Mouse (Mus musculus) ES-CJ7 (cell line): Measurements from ENCODE around the gene Lrrc1.

Source experiments
- DNase-seq: peaks from one replicate; pipeline ENCODE4 v3.0.0; 2011; ENCODE audit warnings: low read depth, low spot score

Lrrc1 gene

GRCm38 (mm10) chr9:77543351-77544321, 1.0 kb downstream of the Lrrc1 start:
- peak; percentile 64 for DNase-seq

DNA sequence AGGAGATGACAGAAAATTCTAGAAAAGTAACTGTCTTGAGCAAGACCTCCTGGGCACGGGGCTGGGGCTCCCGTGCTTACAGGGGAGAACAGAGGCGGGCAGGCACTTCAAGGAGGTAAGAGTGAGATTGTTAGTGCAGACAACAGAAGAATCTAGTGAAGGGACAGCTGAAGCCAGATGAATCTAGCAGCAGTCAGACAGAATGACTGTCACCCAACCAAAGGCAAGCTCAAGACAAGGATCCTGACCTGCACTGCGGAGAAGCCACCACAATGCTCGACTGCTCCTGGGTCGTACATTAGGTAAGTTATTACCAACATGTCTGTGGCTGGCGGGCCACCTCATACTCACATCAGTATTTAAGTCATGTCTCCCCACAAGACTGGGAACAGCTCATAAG, 3.1 kb downstream of the Lrrc1 start:
- DNase-seq: no peak

- no peak for DNase-seq
Measured at GRCm38 (mm10) chr9:77539232-77539631, 5.4 kb downstream of the Lrrc1 start.

GRCm38 (mm10) chr9:77537357-77537756, 7.3 kb downstream of the Lrrc1 start:
- DNase-seq: no peak

DNA sequence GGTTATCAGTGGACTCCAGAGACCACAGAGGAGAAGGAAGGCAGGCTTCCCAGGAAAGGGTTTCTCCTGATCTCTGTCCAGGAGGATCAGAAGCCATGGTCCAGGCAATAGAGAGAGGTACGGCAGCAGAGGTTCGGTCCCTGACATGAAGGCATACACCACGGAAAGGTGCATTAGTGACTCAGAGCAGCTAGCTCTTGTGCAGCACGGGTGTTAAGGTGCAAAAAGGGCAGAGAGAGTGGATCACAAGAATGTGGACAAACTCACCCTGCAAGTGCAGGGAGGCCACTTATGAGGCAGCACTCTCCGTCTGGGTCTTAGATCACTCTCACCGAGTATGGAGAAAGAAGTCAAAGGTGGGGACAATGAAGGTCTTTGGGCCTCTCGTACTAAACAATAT, 7.8 kb downstream of the Lrrc1 start:
- DNase-seq: no peak

DNA sequence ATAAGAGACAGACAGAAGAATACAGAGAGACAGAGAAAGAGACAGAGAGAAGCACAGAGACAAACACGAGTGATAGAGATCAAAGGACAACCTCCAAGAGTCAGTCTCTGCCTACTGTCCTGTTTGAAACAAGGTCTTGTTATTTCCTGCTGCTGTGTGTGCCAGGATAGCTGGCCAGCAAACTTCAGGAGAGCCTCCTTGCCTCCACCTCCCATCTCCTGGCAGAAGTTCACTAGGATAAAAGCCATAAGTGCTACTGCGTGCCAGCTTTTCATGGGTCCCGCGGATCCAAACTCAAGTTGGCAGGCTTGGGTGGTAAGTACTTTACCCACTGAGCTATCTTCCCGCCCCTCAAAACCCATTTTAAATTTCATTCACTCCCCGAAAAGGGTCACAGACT, 8.4 kb downstream of the Lrrc1 start:
- no peak for DNase-seq

DNA sequence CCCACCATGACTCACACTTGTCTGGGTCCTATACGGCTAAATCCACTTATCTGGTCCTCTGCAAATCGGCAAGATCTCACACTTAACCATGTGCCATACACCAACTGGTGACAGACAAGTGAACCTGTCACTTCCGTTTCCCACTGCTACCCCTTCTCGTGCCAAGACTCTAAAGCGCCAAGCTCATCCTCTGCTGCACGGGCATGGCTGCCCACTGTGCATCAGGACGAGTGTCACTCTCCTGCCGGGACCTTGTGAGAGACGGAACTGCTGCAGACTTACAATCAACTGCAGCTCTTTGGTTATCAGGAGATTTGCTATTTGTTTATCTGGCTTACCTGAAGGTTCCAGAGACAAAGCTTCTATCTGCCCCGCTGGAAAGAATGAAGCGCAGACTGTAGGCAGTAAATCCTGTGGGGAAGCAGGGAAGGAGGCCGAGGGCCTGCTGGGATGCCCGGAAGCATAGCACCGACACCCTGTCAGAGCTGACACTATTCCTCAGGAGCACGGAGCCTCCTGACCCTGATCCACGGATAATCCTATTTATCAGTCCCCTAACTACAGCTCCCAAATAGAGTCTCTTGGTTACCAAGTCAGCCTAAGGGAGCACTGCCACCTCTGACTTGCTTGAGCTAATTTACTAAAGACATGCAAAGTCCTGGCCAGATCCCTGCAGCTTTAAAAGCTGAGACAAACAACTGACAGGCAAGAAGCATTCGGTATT, 9.5 kb downstream of the Lrrc1 start:
- DNase-seq: no peak

DNA sequence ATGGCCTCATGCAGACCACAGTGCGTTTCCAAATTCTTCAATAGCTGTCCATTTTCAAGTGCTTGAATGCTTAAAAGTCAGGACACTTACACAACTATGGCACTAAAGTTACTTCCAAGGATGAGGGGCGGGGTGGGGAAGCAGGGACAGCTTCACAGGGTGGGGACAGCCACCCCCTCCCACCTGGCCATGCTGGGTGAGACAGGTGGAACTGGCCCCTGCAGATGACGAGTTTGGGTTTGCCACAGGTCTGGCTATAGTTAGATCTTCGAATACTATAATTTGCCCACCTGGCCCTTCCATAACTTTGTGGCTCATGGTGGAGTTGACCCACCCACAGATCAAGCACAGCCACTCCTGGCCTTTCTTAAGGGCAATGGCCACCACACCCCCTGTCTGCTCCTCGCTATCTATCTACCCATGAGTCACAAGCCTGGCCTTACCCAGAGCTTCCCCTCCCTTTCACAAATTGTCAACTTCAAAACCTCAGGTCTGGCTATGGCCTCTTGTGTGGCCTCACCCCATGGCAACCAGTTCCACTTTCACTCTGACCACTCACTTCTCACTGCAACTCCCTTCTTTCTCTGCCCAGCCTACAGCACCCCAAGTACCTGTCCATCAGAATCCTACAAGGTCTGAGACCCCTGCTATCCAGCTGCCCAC, 16.2 kb downstream of the Lrrc1 start:
- DNase-seq: no peak

DNA sequence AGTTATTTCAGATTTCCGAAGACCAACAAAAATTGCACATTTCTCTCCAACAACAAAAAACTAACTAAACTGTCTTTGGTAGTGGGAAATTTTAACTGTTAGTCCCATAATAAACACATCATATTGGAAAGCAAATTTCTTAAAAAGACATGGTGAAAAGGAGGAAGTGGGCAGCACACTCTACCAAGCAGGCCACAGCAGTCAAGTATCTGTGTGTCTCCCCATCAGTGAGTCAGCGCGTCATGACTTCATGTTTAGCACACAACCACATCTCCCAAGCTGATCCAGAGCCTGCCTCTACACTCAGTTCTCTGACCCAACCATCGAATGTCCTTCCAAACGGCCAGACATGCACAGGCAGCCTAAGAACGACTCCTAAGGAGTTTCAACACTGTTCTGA, 17.5 kb downstream of the Lrrc1 start:
- no peak for DNase-seq

DNA sequence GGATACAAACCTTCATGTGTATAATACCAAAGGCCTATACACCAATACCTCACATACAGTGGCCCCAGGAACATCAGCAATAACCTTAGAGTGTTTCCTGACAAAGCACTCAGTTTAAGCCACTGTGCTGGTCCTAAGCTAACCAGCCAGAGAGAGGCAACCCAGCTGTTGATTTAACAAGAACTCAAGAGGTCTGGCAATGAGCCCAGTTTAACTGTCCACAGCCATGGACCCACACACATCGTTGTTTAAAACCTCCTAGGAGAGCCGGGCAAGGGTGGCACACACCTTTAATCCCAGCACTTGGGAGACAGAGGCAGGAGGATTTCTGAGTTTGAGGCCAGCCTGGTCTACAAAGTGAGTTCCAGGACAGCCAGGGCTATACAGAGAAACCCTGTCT, 18.0 kb downstream of the Lrrc1 start:
- DNase-seq: no peak

DNA sequence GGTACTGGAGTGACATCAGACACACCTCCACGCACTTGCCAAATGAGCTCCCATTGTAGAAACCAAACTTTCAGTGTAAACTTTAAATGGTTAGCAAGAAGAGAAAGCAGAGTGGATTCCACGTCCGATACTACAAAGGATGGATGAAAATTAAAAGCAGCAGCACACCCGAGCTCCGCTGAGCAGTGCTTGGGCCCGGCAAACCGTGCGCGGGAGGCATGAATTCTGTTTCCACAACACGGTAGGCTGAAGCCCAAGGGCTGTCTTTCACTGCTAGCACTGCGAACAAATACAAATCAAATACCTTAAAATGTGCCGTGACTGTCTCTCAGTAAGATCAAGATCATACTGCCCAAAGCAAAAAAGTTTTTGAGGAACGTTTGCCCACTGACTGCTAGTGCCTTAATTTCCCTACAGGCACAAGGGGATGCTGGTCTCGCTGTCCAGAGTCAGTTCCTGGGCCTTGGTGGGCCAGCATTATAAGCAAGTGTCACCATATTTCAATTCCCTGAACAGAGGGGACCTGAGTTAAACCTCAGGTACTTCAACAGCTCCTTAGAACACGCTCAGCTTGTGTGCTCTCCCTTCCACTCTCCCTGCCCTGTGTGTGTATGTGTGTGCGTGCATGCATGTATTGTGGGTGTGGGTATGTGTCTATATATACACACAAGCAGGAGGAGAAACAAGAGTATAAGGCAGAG, 18.9 kb downstream of the Lrrc1 start:
- no peak for DNase-seq

DNA sequence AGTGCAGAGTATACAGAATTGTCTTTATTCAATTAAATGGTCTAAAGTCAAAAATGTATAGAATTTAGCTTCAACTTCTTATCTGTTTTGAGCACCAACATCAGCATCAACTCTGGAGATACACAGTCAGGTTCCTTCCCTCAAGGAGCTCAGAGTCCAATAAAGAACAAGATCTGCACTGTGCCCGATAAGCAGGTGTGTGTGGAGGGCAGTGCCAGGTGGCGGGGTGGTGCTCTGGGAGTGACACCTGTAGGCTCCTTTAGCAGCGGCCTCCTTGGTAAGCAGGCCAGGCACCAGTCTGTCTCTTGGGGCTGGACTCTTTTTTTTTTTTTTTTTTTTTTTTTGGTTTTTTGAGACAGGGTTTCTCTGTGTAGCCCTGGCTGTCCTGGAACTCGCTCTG, 20.9 kb downstream of the Lrrc1 start:
- DNase-seq: no peak

GRCm38 (mm10) chr9:77522476-77522875, 22.2 kb downstream of the Lrrc1 start:
- no peak for DNase-seq

DNA sequence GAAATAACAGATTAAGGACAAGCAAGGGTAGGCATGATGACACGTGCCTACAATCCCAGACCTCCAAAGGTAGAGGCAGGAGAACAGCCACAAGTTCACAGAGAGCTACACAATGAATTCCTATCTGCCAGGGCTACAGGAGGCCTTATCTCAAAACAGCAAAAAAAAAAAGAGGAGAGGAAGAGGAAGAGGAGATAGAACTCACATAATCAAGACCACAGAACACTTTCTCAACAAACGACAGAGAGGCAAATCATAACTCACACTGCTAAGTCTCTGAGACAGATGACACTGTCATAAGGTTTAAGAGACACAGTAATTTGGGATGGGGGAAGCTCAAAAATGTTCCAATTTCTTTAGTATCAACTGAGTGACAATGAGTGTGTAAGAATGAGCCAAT, 25.5 kb downstream of the Lrrc1 start:
- DNase-seq: no peak

GRCm38 (mm10) chr9:77516782-77517364, 27.8 kb downstream of the Lrrc1 start:
- no peak for DNase-seq

GRCm38 (mm10) chr9:77513892-77514291, 30.8 kb downstream of the Lrrc1 start:
- no peak for DNase-seq

DNA sequence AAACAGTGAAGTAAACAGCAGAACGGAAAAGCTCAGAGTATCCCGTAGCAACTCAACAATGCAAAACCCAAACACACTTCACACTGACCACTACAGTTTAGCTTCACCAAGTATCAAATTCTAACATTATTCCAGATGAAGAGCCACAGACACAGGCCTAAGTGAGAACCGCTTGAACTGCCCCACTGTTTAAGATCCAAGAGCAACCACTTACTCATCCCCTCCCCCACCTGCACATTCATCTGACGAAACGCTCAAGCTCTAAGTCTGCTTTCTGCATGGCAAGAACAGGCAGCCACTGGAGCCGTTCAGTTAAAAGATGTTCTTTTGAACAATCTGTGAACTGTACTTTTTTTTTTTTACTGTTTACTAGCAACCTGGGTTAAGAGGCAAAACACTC, 32.5 kb downstream of the Lrrc1 start:
- no peak for DNase-seq

DNA sequence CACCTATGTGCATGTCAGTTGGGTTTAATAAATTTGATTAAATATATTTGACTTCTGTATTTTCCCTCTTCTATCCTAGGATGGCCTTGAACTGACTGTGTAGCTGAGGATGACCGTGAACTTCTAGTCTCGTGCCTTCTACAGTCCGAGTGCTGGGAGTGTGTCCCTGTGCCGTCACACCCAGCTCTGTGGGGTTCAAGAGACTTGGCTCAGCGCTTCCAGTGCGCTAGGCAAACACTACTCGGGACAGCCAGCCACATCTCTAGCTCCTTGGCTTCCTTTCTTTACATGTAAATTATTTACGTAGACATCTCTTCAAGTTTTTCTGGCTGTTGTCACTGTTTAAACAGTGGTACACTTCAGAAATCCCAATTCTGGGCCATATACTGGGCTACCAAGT, 34.1 kb downstream of the Lrrc1 start:
- no peak for DNase-seq

DNA sequence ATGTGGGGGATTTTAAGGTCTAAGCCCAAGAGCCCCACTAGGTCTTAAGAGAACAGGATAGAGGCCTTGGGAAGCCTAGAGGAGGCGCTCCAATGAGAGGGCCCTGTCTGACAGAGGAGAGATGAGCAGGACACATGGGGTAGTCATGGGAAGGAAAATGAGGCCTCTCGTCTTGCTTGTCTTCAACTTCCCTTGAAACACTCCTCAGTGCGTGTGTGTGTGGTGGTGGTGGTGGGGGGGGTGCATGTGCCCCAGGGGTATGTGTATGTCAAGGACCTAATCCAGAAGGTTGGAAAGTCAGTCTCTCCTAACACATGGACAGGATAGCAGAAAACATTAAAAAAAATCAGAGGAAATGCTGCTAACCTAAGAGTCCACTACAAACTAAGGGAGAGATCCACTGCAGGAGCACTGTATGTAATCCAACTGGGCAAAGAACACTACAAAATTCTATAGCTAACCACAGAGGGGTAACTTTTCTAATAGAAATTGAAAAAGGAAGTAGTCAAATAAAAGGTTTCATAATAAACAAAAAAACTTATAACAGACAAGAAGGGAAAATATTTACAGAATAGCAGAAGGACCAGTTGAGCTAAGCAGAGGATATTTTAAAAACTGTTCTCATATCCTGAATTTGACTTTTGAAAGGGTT, 36.8 kb downstream of the Lrrc1 start:
- DNase-seq: no peak

DNA sequence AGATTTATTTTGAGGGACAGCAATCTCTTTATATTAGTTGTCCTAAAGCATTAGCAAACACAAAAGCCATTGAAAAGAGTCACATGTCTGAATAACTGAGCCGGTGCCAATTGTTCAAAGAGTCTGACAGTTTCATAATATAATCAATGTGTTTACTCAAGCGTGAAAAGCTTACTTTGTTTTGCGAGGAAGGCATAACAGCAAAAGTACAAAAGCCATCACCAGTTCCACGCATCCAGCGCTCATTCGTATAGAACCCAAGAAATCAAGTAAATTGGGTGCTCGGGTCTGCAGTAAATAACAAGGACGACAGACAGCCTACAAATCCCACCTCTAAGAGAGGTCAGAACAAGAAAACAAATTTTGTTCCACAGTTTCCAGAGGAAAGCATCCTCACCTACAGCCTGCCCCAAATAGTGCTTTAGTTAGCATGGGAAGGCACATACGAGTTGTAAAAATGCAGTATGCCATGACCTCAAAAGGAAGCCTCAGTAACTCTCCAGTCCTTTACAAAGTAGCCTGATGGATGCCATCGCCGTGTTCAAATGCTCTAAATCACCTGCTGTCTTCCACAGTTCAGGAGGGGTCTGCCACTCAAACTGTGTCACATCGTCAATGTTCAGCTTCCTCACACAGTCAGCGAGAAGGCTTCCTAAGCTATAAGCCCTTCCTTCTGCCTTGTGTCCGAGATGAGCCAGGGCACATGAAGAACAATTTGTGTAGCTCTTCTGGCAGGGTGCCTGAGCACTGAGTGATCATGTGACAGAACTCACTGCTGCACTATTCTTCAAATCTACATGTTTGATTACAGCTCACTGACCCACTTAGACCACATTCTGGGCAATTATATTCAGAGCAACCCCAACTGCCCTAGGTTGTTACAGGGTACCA, 41.9 kb downstream of the Lrrc1 start:
- DNase-seq: no peak
